Comparison of ENCODE assay signal across 22 mouse cellular contexts in genomic region chr9:75520940-75521339, GRCm38 (mm10). TPM values are rescaled to one million over a fixed set of nuclear protein-coding genes. Genes with fewer than 3 reads are reported as not detected.
DNase-seq lines count a peak whose midpoint lies in the region; ATAC-seq and TF ChIP-seq lines count a peak whose summit lies in the region.
"Had no signal": no experiment of that assay in that cellular context is flagged by ENCODE, and none has a peak within 500 bp of the region (broad histone marks: within the 10 kb centered on the region; RNA-seq: fewer than 3 reads in every experiment).

No protein-coding gene starts in this region.

- no peak for DNase-seq in frontal cortex, adult 2 months (ENCODE audit: extremely low spot score in 1 of 2, low spot score in 1 of 2)
- DNase-seq in heart, adult 11 months: peak; percentile 82
- no peak for DNase-seq in ES-E14 (ENCODE audit: low read depth, low spot score)
- DNase-seq in layer of hippocampus, adult 2 months (ENCODE audit: low spot score in 2 of 2): no peak
- DNase-seq: adrenal gland, adult 2 months; adrenal gland, adult 8-10 months; adrenal gland, postnatal 10 days; adrenal gland, postnatal 14 days; adrenal gland, postnatal 25 days; adrenal gland, postnatal 36 days; B cell, adult 2 months; cerebellum, adult 11 months; cerebellum, adult 11-12 months; cerebellum, adult 18-20 months; cerebellum, adult 2 months had no signal

- H3K4me3 ChIP-seq in heart, embryonic 11.5 days (ENCODE audit: low read depth, low read length): no peak overlapping the region
- no peak overlapping the region for H3K4me3 ChIP-seq in ES-E14 (ENCODE audit: insufficient read depth in 1 of 2, low read depth in 1 of 2, low read length in 2 of 2, poor library complexity in 1 of 2, severe bottlenecking in 1 of 2)
- no peak overlapping the region for H3K4me3 ChIP-seq in layer of hippocampus, adult 2 months

- 93% methylated on average over 8 of the region's 8 CpGs for WGBS in heart, embryonic 11.5 days (ENCODE audit: insufficient replicate concordance)

- ATAC-seq in frontal cortex, adult (ENCODE audit: low TSS enrichment): peak; percentile 64; the same call in 1 of the 2 replicates
- ATAC-seq in heart, embryonic 11.5 days (replicated peaks; ENCODE audit: insufficient number of reproducible peaks, low FRiP score, low TSS enrichment): no peak
- ATAC-seq: activated CD4-positive, CD25-positive, alpha-beta regulatory T cell, adult 4 months; CD4-positive, CD25-positive, alpha-beta regulatory T cell, adult 4 months had no signal

- no peak for TF ChIP-seq CTCF in layer of hippocampus, adult 2 months (conservative IDR thresholded peaks at IDR 0.05)

- in situ Hi-C loops in ES-E14 (cut with MboI; ENCODE audit: low sequenced_read_pairs in 2 of 2, unreplicated experiment in 2 of 2): no loop called here

- H3K27me3 ChIP-seq in heart, embryonic 11.5 days (ENCODE audit: control insufficient read depth, insufficient read depth, low read length): no peaks in the 10 kb centered on the region
- H3K27me3 ChIP-seq: CH12.LX, Patski had no signal

- H3K4me1 ChIP-seq in heart, embryonic 11.5 days (ENCODE audit: control insufficient read depth, insufficient read depth, low read length): no peaks in the 10 kb centered on the region
- H3K4me1 ChIP-seq in ES-E14 (ENCODE audit: control insufficient read depth in 2 of 2, insufficient read depth in 2 of 2, low read length in 2 of 2, poor library complexity in 1 of 2): no peaks in the 10 kb centered on the region

- no peak overlapping the region for H3K27ac ChIP-seq in heart, embryonic 11.5 days (ENCODE audit: low read depth, low read length)
- peak overlapping the region; percentile 40; the same call in 1 of the 2 replicates for H3K27ac ChIP-seq in ES-E14 (ENCODE audit: insufficient read depth, low read depth, low read length, poor library complexity, severe bottlenecking)
- H3K27ac ChIP-seq in layer of hippocampus, adult 2 months: no peak overlapping the region

- no peak overlapping the region for H3K4me2 ChIP-seq in heart, embryonic 11.5 days

- H3K36me3 ChIP-seq in heart, embryonic 11.5 days (ENCODE audit: control insufficient read depth, insufficient read depth, low read length): no peaks in the 10 kb centered on the region
- peaks cover 2% of the 10 kb centered on the region; the same call in 1 of the 2 replicates for H3K36me3 ChIP-seq in ES-E14 (ENCODE audit: control insufficient read depth, insufficient read depth, low read length, poor library complexity, severe bottlenecking)

- H3K9me3 ChIP-seq in heart, embryonic 11.5 days (replicated peaks; ENCODE audit: control insufficient read depth, low read length): no peaks in the 10 kb centered on the region
- peaks cover 2% of the 10 kb centered on the region; the same call in 1 of the 2 replicates for H3K9me3 ChIP-seq in ES-E14 (ENCODE audit: control insufficient read depth, insufficient read depth, low read depth, low read length)
- H3K9me3 ChIP-seq: G1E had no signal

- no peak overlapping the region for H3K9ac ChIP-seq in heart, embryonic 11.5 days (ENCODE audit: low read depth, low read length)
- H3K9ac ChIP-seq in ES-E14 (ENCODE audit: insufficient read depth, low read depth, low read length, poor library complexity, severe bottlenecking): no peak overlapping the region

TF ChIP-seq in ES-E14, 5 proteins besides CTCF, POLR2A, EP300 and RAD21:
- TF ChIP-seq ZNF384 (IDR thresholded peaks at IDR 0.05; ENCODE audit: low read depth, low read length) (no peak), ZC3H11A (IDR thresholded peaks at IDR 0.05; ENCODE audit: borderline replicate concordance, low read depth, low read length) (no peak), CHD2 (IDR thresholded peaks at IDR 0.05; ENCODE audit: low read depth, low read length) (no peak), MAFK (IDR thresholded peaks at IDR 0.05; ENCODE audit: insufficient read depth, low read depth, low read length) (no peak), HCFC1 (IDR thresholded peaks at IDR 0.05; ENCODE audit: borderline replicate concordance, insufficient read depth, low read length) (no peak)

RNA-seq across cellular contexts. Expression of gene Tmod3, which starts 38.5 kb away (rescaled TPM):
- 53.7 and 62.4 TPM in 2 replicates for polyA plus RNA-seq in frontal cortex, adult 2 months (2012; rRNA removed)
- 80.0 and 86.9 TPM in 2 replicates for polyA plus RNA-seq in heart, embryonic 11.5 days (2014; fragmentation: Nextera tagmentation; extraction: Ambion mirVana)
- total RNA-seq in ES-E14 (2012; rRNA removed): 23.6 and 36.4 TPM in 2 replicates
- 10 to 100 TPM; 37.6 to 40.5 TPM for total RNA-seq in layer of hippocampus, adult 2 months (2021)
